Comparison of ENCODE assay signal across 19 mouse cellular contexts in the genomic region with DNA sequence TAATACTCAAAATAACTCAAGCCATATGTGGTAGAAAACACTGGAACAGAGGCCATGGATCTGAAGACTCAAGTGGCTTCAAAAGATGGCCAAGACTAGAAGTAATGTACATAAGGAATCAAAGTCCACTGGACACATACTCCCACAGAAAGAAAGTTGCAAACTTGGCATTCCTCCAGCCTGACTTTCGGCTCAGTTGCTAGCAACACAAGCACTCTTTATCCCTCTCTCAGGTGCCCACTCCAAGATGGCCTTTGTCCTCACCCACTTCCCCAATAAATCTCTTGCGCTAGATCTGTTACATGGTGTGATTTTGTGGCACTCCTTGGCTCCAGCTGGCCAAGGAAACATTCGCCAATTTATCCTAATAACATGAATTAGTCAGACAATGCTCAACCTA.
DNase-seq lines count a peak whose midpoint lies in the region; ATAC-seq and TF ChIP-seq lines count a peak whose summit lies in the region.
"Had no signal": no experiment of that assay in that cellular context is flagged by ENCODE, and none has a peak within 500 bp of the region (broad histone marks: within the 10 kb centered on the region; RNA-seq: fewer than 3 reads in every experiment).

No protein-coding gene starts in this region.

- DNase-seq in gastrocnemius, adult 2 months, result no peak
- DNase-seq in gastrocnemius, postnatal 4 days (ENCODE audit: low spot score in 2 of 2), result no peak
- DNase-seq in kidney, postnatal 14 days, result peak; percentile 24
- no peak for DNase-seq in kidney, adult 2 months
- no peak for DNase-seq in spleen, postnatal 10 days (ENCODE audit: low spot score in 2 of 2)
- DNase-seq: adrenal gland, postnatal 14 days; cerebellum, adult 18-20 months; forebrain, postnatal 0 days; heart, adult 2 months; heart, postnatal 14 days; thymus, adult 18-20 months had no signal

- no peaks in the 10 kb centered on the region for H3K9me3 ChIP-seq in intestine, postnatal 0 days (ENCODE audit: control insufficient read depth)
- H3K9me3 ChIP-seq in forebrain, embryonic 13.5 days (replicated peaks), result no peaks in the 10 kb centered on the region
- H3K9me3 ChIP-seq: limb, embryonic 13.5 days; midbrain, embryonic 12.5 days had no signal

- peak overlapping the region; percentile 37; the same call in 1 of the 2 replicates for H3K4me2 ChIP-seq in intestine, postnatal 0 days (replicated peaks; ENCODE audit: low read depth)
- H3K4me2 ChIP-seq in forebrain, embryonic 13.5 days, result no peak overlapping the region
- H3K4me2 ChIP-seq: limb, embryonic 13.5 days; midbrain, embryonic 12.5 days had no signal

- no peak for TF ChIP-seq CTCF in gastrocnemius, adult 2 months (IDR thresholded peaks at IDR 0.05)
- no peak for TF ChIP-seq CTCF in kidney, adult 2 months (conservative IDR thresholded peaks at IDR 0.05; ENCODE audit: insufficient read depth, insufficient read length, low read depth, low read length)
- no peak for TF ChIP-seq CTCF in intestine, postnatal 0 days (IDR thresholded peaks at IDR 0.05; ENCODE audit: low read depth)
- TF ChIP-seq CTCF in small intestine, adult 2 months (IDR thresholded peaks at IDR 0.05; ENCODE audit: extremely low read depth, insufficient read length, insufficient replicate concordance, low read depth, low read length), result no peak

- H3K27ac ChIP-seq in gastrocnemius, adult 2 months, result peak overlapping the region; percentile 58
- H3K27ac ChIP-seq in kidney, adult 2 months (ENCODE audit: insufficient read depth, low read depth, low read length), result no peak overlapping the region
- peak overlapping the region; percentile 63 for H3K27ac ChIP-seq in intestine, postnatal 0 days (ENCODE audit: low read depth, low read length)
- peak overlapping the region; percentile 15; the same call in 1 of the 2 replicates for H3K27ac ChIP-seq in small intestine, adult 2 months (ENCODE audit: insufficient read depth, low read depth, low read length)
- no peak overlapping the region for H3K27ac ChIP-seq in forebrain, embryonic 13.5 days
- H3K27ac ChIP-seq: heart, adult 2 months; limb, embryonic 13.5 days; liver, embryonic 14.5 days; midbrain, embryonic 12.5 days had no signal

- ATAC-seq in intestine, postnatal 0 days, result peak; percentile 93
- no peak for ATAC-seq in forebrain, embryonic 13.5 days
- ATAC-seq: forebrain, postnatal 0 days; hindbrain, embryonic 16.5 days had no signal

- 71% methylated on average over 3 of the region's 3 CpGs for WGBS in kidney, adult 2 months
- 32% methylated on average over 3 of the region's 3 CpGs for WGBS in intestine, postnatal 0 days
- WGBS in small intestine, adult 2 months, result 31% methylated on average over 3 of the region's 3 CpGs
- WGBS in forebrain, embryonic 13.5 days, result 84% methylated on average over 3 of the region's 3 CpGs

- no peaks in the 10 kb centered on the region for H3K27me3 ChIP-seq in kidney, adult 2 months (replicated peaks; ENCODE audit: control insufficient read depth, insufficient read depth, low read length)
- H3K27me3 ChIP-seq in intestine, postnatal 0 days (replicated peaks; ENCODE audit: control insufficient read depth, insufficient read depth, low read length), result no peaks in the 10 kb centered on the region
- H3K27me3 ChIP-seq in small intestine, adult 2 months (ENCODE audit: control insufficient read depth, insufficient read depth, low read length), result no peaks in the 10 kb centered on the region; the same call in 1 of the 2 replicates
- no peaks in the 10 kb centered on the region for H3K27me3 ChIP-seq in forebrain, embryonic 13.5 days
- H3K27me3 ChIP-seq: CH12.LX; limb, embryonic 13.5 days; midbrain, embryonic 12.5 days had no signal

- H3K9ac ChIP-seq in intestine, postnatal 0 days (ENCODE audit: low read depth, low read length), result no peak overlapping the region
- H3K9ac ChIP-seq in forebrain, embryonic 13.5 days, result no peak overlapping the region
- H3K9ac ChIP-seq: forebrain, postnatal 0 days; limb, embryonic 13.5 days; liver, embryonic 14.5 days; midbrain, embryonic 12.5 days had no signal

- no peak overlapping the region for H3K4me3 ChIP-seq in gastrocnemius, adult 2 months
- H3K4me3 ChIP-seq in kidney, adult 2 months (ENCODE audit: insufficient read depth, low read depth, low read length), result no peak overlapping the region
- no peak overlapping the region for H3K4me3 ChIP-seq in intestine, postnatal 0 days (ENCODE audit: low read depth, low read length)
- no peak overlapping the region for H3K4me3 ChIP-seq in small intestine, adult 2 months (ENCODE audit: low read depth, low read length)
- no peak overlapping the region for H3K4me3 ChIP-seq in forebrain, embryonic 13.5 days
- H3K4me3 ChIP-seq: heart, adult 2 months; limb, embryonic 13.5 days; midbrain, embryonic 12.5 days had no signal

- no peak for TF ChIP-seq POLR2A in kidney, adult 2 months (IDR thresholded peaks at IDR 0.05; ENCODE audit: low read depth, low read length)
- TF ChIP-seq POLR2A in small intestine, adult 2 months (IDR thresholded peaks at IDR 0.05; ENCODE audit: low read depth, low read length), result no peak

- intact Hi-C loops in gastrocnemius, adult 2 months (cut with DNase I), result no loop called here

- H3K4me1 ChIP-seq in kidney, adult 2 months (ENCODE audit: control insufficient read depth, insufficient read depth, low read length), result peaks cover 2% of the 10 kb centered on the region; the same call in 1 of the 2 replicates
- H3K4me1 ChIP-seq in intestine, postnatal 0 days (replicated peaks; ENCODE audit: control insufficient read depth, insufficient read depth, low read length), result no peaks in the 10 kb centered on the region; the same call in 1 of the 2 replicates
- peaks cover 9% of the 10 kb centered on the region; the same call in 1 of the 2 replicates for H3K4me1 ChIP-seq in small intestine, adult 2 months (ENCODE audit: control insufficient read depth, insufficient read depth, insufficient read length, low read length)
- H3K4me1 ChIP-seq in forebrain, embryonic 13.5 days, result no peaks in the 10 kb centered on the region
- H3K4me1 ChIP-seq: midbrain, embryonic 12.5 days had no signal

- no peaks in the 10 kb centered on the region for H3K36me3 ChIP-seq in kidney, adult 2 months (ENCODE audit: control insufficient read depth, insufficient read depth, low read length)
- no peaks in the 10 kb centered on the region for H3K36me3 ChIP-seq in intestine, postnatal 0 days (ENCODE audit: control insufficient read depth, insufficient read depth)
- H3K36me3 ChIP-seq in small intestine, adult 2 months (ENCODE audit: control insufficient read depth, insufficient read depth, low read length), result no peaks in the 10 kb centered on the region
- peaks cover 16% of the 10 kb centered on the region; the same call in 1 of the 2 replicates for H3K36me3 ChIP-seq in forebrain, embryonic 13.5 days (ENCODE audit: poor library complexity, severe bottlenecking)

Comparison
In these comparisons a context has a peak if more than half of its experiments do, and no peak if none do; other contexts are left out.
1. H3K27ac ChIP-seq: peak in gastrocnemius, adult 2 months (single experiment), intestine, postnatal 0 days (single experiment) and small intestine, adult 2 months (single experiment); none in kidney, adult 2 months (single experiment) and forebrain, embryonic 13.5 days (single experiment).